Mouse (Mus musculus) intestine, embryonic 15.5 days (tissue): Measurements from ENCODE around the gene Zfp598. TPM values are rescaled to one million over a fixed set of nuclear protein-coding genes. Genes with fewer than 3 reads are reported as not detected.
A peak's percentile ranks its signal among the peaks of the same experiment; 100 is the strongest.

Experiments used
- ATAC-seq: fragments of 200-750 bp; cut with Nextera tagmentation; 2 replicates; pipeline ENCODE4 v1.8.0; 2017; ENCODE audit warnings: moderate TSS enrichment, moderate library complexity
- H3K27ac ChIP-seq: fragments of 300-500 bp; sonication (generic); 2 replicates; pipeline ENCODE4 v1.5.1; 2015; ENCODE audit warnings: mild to moderate bottlenecking, inconsistent platforms
- H3K27me3 ChIP-seq: fragments of 300-500 bp; sonication (generic); replicated peaks from 2 replicates; pipeline ENCODE4 v1.6.1; 2015; ENCODE audit warnings: inconsistent platforms
- H3K36me3 ChIP-seq: fragments of 300-500 bp; sonication (generic); 2 replicates; pipeline ENCODE4 v1.6.1; 2015; ENCODE audit warnings: inconsistent platforms
- H3K4me1 ChIP-seq: fragments of 300-500 bp; sonication (generic); replicated peaks from 2 replicates; pipeline ENCODE4 v1.6.1; 2015; ENCODE audit warnings: inconsistent platforms
- H3K4me2 ChIP-seq: fragments of 300-500 bp; sonication (generic); replicated peaks from 2 replicates; pipeline ENCODE4 v1.6.1; 2015; ENCODE audit warnings: mild to moderate bottlenecking, inconsistent platforms
- H3K4me3 ChIP-seq: fragments of 300-500 bp; sonication (generic); replicated peaks from 2 replicates; pipeline ENCODE4 v1.5.1; 2015; ENCODE audit warnings: inconsistent platforms
- H3K9ac ChIP-seq: fragments of 300-500 bp; sonication (generic); 2 replicates; pipeline ENCODE4 v1.6.1; 2015; ENCODE audit warnings: inconsistent platforms
- H3K9me3 ChIP-seq: fragments of 300-500 bp; sonication (generic); 2 replicates; pipeline ENCODE4 v1.6.1; 2016; ENCODE audit warnings: inconsistent platforms
- WGBS: fragments of 180-500 bp; shearing (Covaris S2); methylation state at CpG from one replicate; pipeline ENCODE4 v1.1.7; 2015; 5-methylcytosine and 5-hydroxymethylcytosine counted together
- polyA plus RNA-seq: library from polyadenylated mRNA; unstranded; fragments of >200 nt; fragmentation: Nextera tagmentation; extraction: Ambion mirVana; gene quantifications from 2 replicates; pipeline ENCODE4 v1.2.1, GENCODE M21; 2015

Zfp598 gene
- polyA plus RNA-seq, 1 experiment from 2014 or later: 20.0 TPM

GRCm38 (mm10) chr17:24695326-24696010 is 26.0 kb downstream of the Zfp598 start:
- Histone ChIP-seq H3K9ac (peak overlapping the region; percentile 84), H3K27ac (peak overlapping the region; percentile 91), H3K9me3 (no peaks in the 10 kb centered on the region), H3K27me3 (peaks cover 7% of the 10 kb centered on the region), H3K4me2 (peak overlapping the region; percentile 91), H3K4me1 (peaks cover 26% of the 10 kb centered on the region), H3K4me3 (peak overlapping the region; percentile 80), H3K36me3 (0 out of 2 replicates have a peak, but pooled peaks cover 7% of the 10 kb centered on the region)
- ATAC-seq: no peak; the same call in 1 of the 2 replicates
- WGBS: 6% methylated on average over 51 of the region's 51 CpGs

DNA sequence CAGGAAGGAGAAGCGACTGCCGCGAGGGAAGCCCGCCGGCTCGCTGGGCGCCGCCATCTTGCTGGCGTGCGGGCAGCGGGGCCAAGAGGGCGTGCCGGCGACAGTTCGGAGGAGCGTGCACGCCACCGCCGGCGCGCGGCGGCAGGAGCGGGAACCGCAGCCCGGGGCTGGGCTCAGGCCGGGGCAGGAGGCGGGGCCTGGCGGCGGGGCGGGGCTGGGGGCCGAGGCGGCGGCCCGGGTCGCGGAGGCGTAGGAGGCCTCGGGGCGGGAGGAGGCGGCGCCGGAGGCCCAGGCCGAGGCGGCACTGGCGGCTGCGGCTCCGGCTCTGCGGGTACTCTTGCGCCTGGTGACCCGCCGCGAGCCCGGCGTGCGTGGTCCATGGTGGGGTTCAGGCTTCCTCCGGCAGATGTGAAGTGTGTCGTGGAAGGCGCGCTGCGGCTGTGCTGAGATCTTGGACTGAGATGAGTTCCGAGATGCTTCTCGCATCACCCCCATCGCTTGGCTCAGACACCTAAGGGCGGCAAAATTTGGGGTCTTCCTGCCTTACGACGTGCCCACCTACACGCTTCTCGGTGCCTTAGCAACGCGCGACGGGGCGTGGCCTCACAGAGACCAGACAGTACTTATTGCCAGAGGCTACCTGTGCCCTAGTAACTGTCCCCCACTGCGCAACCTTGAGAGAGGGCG is 26.7 kb downstream of the Zfp598 start, which contains the start of the genes Gfer and Noxo1:
Gfer (minus strand) TSS at position 146 of the 687 bp plus-strand sequence.
Noxo1 (plus strand) TSS at position 224 of the 687 bp plus-strand sequence.
- Histone ChIP-seq H3K36me3 (peaks cover 13% of the 10 kb centered on the region; the same call in 1 of the 2 replicates), H3K4me2 (peak within 1 kb of the TSS; percentile 91), H3K27me3 (peaks cover under 1% of the 10 kb centered on the region; the same call in 1 of the 2 replicates), H3K9me3 (no peaks in the 10 kb centered on the region), H3K4me3 (peak within 1 kb of the TSS; percentile 80), H3K9ac (peak within 1 kb of the TSS; percentile 84), H3K4me1 (peaks cover 26% of the 10 kb centered on the region), H3K27ac (peak within 1 kb of the TSS; percentile 91)
- ATAC-seq: peak; percentile 93
- under 1% methylated on average over 69 of the region's 76 CpGs for WGBS

- ATAC-seq: peak; percentile 16
- Histone ChIP-seq H3K4me2 (peak overlapping the region; percentile 35), H3K9ac (0 out of 2 replicates have a peak overlapping the region, but pooled peaks have one; percentile 6), H3K4me3 (no peak overlapping the region), H3K36me3 (peaks cover 26% of the 10 kb centered on the region), H3K27ac (peak overlapping the region; percentile 45), H3K4me1 (peaks cover 26% of the 10 kb centered on the region), H3K27me3 (no peaks in the 10 kb centered on the region), H3K9me3 (no peaks in the 10 kb centered on the region)
- WGBS: 22% methylated on average over 5 of the region's 5 CpGs
These were observed 28.5 kb downstream of the Zfp598 start for GRCm38 (mm10) chr17:24697985-24698384.

- H3K4me3 ChIP-seq: no peak overlapping the region
- peak overlapping the region; percentile 45 for H3K27ac ChIP-seq
- ATAC-seq: no peak
- H3K9ac ChIP-seq: 0 out of 2 replicates have a peak overlapping the region, but pooled peaks have one; percentile 6
- H3K9me3 ChIP-seq: no peaks in the 10 kb centered on the region
- 73% methylated on average over 9 of the region's 9 CpGs for WGBS
- no peaks in the 10 kb centered on the region for H3K27me3 ChIP-seq
- H3K4me2 ChIP-seq: peak overlapping the region; percentile 35
- peaks cover 26% of the 10 kb centered on the region for H3K36me3 ChIP-seq
- peaks cover 26% of the 10 kb centered on the region for H3K4me1 ChIP-seq
These were observed 29.2 kb downstream of the Zfp598 start for GRCm38 (mm10) chr17:24698715-24699114.

- H3K27me3 ChIP-seq: no peaks in the 10 kb centered on the region
- peak; percentile 24; the same call in 1 of the 2 replicates for ATAC-seq
- H3K36me3 ChIP-seq: peaks cover 34% of the 10 kb centered on the region
- no peaks in the 10 kb centered on the region for H3K9me3 ChIP-seq
- 59% methylated on average over 2 of the region's 2 CpGs for WGBS
- H3K27ac ChIP-seq: peak overlapping the region; percentile 22; the same call in 1 of the 2 replicates
- H3K4me1 ChIP-seq: peaks cover 26% of the 10 kb centered on the region
- H3K4me2 ChIP-seq: peak overlapping the region; percentile 35
- no peak overlapping the region for H3K4me3 ChIP-seq
- no peak overlapping the region for H3K9ac ChIP-seq
These were observed 30.0 kb downstream of the Zfp598 start for GRCm38 (mm10) chr17:24699473-24699872.

DNA sequence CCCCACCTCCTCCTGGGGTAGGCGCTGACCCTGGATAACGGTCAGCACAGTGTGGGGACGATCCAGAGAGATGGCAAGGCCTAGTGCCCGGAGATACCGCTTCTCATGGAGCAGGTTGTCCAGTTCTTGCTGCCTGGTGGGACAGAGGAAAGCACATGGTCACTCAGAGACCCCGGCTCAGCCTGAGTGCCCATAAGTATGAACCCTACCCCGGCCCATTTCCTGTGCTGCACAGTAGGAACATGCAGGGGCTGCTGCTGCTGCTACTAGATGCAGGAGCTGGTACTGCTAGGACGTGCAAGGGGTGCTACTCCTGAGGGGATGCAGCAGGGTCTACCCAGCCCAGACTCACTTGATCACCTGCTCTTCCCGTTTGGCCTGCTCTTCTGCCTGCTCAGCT is 31.8 kb downstream of the Zfp598 start:
- ATAC-seq: no peak
- peaks cover 35% of the 10 kb centered on the region for H3K36me3 ChIP-seq

GRCm38 (mm10) chr17:24705821-24706220 is 36.3 kb downstream of the Zfp598 start:
- Histone ChIP-seq H3K9ac (no peak overlapping the region), H3K4me3 (no peak overlapping the region), H3K36me3 (peaks cover 24% of the 10 kb centered on the region), H3K27ac (no peak overlapping the region), H3K9me3 (no peaks in the 10 kb centered on the region), H3K27me3 (no peaks in the 10 kb centered on the region), H3K4me1 (peaks cover 6% of the 10 kb centered on the region; the same call in 1 of the 2 replicates), H3K4me2 (no peak overlapping the region)
- WGBS: 90% methylated on average over 3 of the region's 3 CpGs
- ATAC-seq: no peak

More for the DNA sequence above, 31.8 kb downstream of the Zfp598 start:
- no peak overlapping the region for H3K27ac ChIP-seq
- no peaks in the 10 kb centered on the region for H3K27me3 ChIP-seq
- H3K4me2 ChIP-seq: no peak overlapping the region
- WGBS: 86% methylated on average over 9 of the region's 9 CpGs
- H3K4me3 ChIP-seq: no peak overlapping the region
- peaks cover 22% of the 10 kb centered on the region for H3K4me1 ChIP-seq
- no peaks in the 10 kb centered on the region for H3K9me3 ChIP-seq
- no peak overlapping the region for H3K9ac ChIP-seq

GRCm38 (mm10) chr17:24706982-24707800 is 37.7 kb downstream of the Zfp598 start, which contains the start of gene Tbl3:
Gene Tbl3, minus strand, starts transcription at chr17:24707660.
- H3K4me2 ChIP-seq: peak within 1 kb of the TSS; percentile 81
- H3K27ac ChIP-seq: peak within 1 kb of the TSS; percentile 83
- H3K4me1 ChIP-seq: peaks cover 6% of the 10 kb centered on the region; the same call in 1 of the 2 replicates
- no peaks in the 10 kb centered on the region for H3K27me3 ChIP-seq
- peak within 1 kb of the TSS; percentile 77 for H3K9ac ChIP-seq
- H3K4me3 ChIP-seq: peak within 1 kb of the TSS; percentile 80
- H3K9me3 ChIP-seq: no peaks in the 10 kb centered on the region
- peaks cover 11% of the 10 kb centered on the region for H3K36me3 ChIP-seq
- 3% methylated on average over 32 of the region's 32 CpGs for WGBS
- ATAC-seq: peak; percentile 91

DNA sequence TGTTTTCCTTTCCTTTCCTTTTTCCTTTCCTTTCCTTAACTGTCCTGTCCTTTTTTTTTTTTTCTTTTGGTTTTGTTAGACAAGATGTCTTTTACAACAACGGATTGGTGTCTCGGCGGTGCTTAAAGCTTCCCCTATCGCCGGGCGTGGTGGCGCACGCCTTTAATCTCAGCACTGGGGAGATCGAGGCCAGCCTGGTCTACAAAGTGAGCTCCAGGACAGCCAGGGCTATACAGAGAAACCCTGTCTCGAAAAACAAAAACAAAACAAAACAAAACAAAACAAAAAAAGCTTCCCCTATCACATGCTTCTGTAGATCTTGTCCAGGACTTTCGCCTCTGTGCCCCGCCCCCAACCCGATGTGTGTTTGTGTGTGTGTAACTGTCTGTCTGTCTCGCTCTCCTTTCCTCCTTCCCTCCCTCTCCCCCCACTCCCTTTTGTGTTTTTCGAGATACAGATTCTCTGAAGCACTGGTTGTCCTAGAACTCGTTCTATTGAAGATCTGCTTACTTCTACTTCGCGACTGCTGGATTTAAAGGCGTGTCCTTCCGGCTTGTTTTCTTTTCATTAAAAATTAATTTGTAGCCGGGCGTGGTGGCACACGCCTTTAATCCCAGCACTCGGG is 38.4 kb downstream of the Zfp598 start:
- Histone ChIP-seq H3K9me3 (no peaks in the 10 kb centered on the region), H3K9ac (peak overlapping the region; percentile 77), H3K27ac (peak overlapping the region; percentile 83), H3K4me2 (peak overlapping the region; percentile 81), H3K36me3 (peaks cover 8% of the 10 kb centered on the region), H3K4me3 (peak overlapping the region; percentile 80), H3K4me1 (peaks cover 6% of the 10 kb centered on the region; the same call in 1 of the 2 replicates), H3K27me3 (no peaks in the 10 kb centered on the region)
- WGBS: 3% methylated on average over 24 of the region's 24 CpGs
- ATAC-seq: peak; percentile 71

GRCm38 (mm10) chr17:24708646-24709045 is 39.2 kb downstream of the Zfp598 start:
- H3K9ac ChIP-seq: no peak overlapping the region
- H3K9me3 ChIP-seq: no peaks in the 10 kb centered on the region
- peaks cover 6% of the 10 kb centered on the region; the same call in 1 of the 2 replicates for H3K4me1 ChIP-seq
- 34% methylated on average over 2 of the region's 2 CpGs for WGBS
- H3K27ac ChIP-seq: no peak overlapping the region
- peaks cover 8% of the 10 kb centered on the region for H3K36me3 ChIP-seq
- no peak overlapping the region for H3K4me3 ChIP-seq
- no peak overlapping the region; the same call in 1 of the 2 replicates for H3K4me2 ChIP-seq
- no peak for ATAC-seq
- no peaks in the 10 kb centered on the region for H3K27me3 ChIP-seq

DNA sequence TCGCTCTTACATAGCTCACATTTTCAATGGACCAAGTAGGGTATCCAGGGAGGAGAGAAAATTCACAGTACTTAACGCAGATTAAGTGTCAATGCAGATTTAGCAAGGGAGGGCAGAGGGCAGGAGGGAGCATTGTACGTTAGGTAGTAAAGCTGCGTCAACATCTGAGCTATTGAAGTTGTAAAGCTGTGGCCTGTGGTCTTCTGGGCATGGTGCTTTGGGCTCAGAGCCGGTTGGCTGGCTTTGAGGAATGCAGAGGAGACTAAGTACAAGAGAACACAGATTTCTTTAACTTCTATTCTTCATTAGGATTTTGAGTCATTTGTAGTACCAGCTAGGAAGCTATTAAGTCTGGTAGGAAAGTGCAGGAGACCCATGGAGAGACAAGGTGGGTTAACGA is 46.1 kb downstream of the Zfp598 start:
- Histone ChIP-seq H3K36me3 (peaks cover 12% of the 10 kb centered on the region; the same call in 1 of the 2 replicates), H3K27ac (no peak overlapping the region), H3K4me1 (no peaks in the 10 kb centered on the region), H3K4me2 (no peak overlapping the region), H3K27me3 (no peaks in the 10 kb centered on the region), H3K9ac (no peak overlapping the region), H3K4me3 (no peak overlapping the region), H3K9me3 (no peaks in the 10 kb centered on the region)
- WGBS: 74% methylated on average over 6 of the region's 6 CpGs
- no peak for ATAC-seq
